Mouse (Mus musculus): ENCODE data around the gene Grk5. TPM values are rescaled to one million over a fixed set of nuclear protein-coding genes. Genes with fewer than 3 reads are reported as not detected.
"Not testable (repeated sequence)": the region's sequence is repeated elsewhere in the genome, so short reads cannot be mapped to it uniquely, and the experiment has no call there.

The Grk5 gene
- polyA plus RNA-seq (2015; fragmentation: Nextera tagmentation; extraction: Ambion mirVana) = 1.5 and 2.1 TPM in 2 replicates

DNA sequence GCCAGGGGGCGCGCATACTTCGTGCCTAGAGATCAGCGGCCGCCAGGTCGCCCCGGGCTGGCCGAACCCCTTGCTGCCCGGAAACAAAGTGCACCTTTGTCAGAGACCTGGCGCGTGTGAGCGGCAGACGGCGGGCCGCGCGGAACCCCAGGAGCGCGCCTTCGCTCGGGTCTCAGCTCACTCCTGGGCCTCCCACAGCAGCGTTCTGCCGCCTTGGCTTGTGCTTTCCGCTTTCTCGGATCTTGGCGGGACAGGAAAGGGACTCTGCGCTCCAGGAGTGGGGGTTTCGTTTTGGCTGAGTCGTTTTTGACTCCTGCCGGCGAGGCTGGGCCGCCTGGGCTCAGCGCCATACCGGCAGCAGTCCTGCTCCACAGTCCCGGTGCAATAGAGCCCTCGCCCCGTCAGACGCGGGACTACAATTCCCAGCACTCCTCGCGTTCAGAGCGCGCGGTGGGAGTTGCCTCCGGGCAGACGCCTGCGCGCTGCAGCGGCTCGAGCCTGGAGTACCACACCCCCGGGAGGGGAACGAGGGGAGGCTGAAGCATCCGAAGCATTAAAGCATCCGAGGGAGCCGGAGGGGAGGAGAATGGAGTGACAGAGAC, at the start of gene Grk5:
Gene Grk5 (plus strand): TSS at position 36 of the 602 bp plus-strand sequence.
- peak; percentile 99 for ATAC-seq (ENCODE audit: low FRiP score, low read depth)
- Histone ChIP-seq H3K36me3 (no peaks in the 10 kb centered on the region), H3K27ac (peak within 1 kb of the TSS; percentile 96), H3K4me3 (peak within 1 kb of the TSS; percentile 73), H3K4me2 (replicated peaks) (peak within 1 kb of the TSS; percentile 73), H3K9ac (peak within 1 kb of the TSS; percentile 80), H3K4me1 (peaks cover 17% of the 10 kb centered on the region), H3K27me3 (no peaks in the 10 kb centered on the region), H3K9me3 (no peaks in the 10 kb centered on the region)
- WGBS = 0% methylated on average over 55 of the region's 55 CpGs

DNA sequence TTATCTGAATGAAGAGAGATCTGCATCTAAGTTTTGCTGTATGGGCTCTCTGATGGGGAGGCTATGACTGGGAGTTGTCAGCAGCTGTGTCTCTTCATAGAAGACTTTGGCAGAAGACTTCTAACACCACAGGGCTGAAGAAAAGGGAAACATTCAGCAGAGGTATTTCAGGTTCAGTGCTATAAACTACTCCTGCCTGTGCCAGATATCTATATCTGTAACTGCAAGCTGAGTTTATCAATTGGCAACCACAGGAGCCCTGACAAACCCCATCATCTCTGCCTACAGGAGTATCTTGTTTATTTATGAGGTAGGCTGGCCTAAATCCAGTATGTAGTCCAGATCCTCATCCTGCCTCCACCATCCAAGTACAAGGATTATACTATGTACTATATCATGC, 46.2 kb upstream of the Grk5 start:
- Histone ChIP-seq H3K4me1 (no peaks in the 10 kb centered on the region), H3K4me3 (no peak overlapping the region), H3K27me3 (no peaks in the 10 kb centered on the region), H3K27ac (no peak overlapping the region), H3K4me2 (replicated peaks) (no peak overlapping the region), H3K9me3 (no peaks in the 10 kb centered on the region), H3K9ac (no peak overlapping the region), H3K36me3 (peaks cover 59% of the 10 kb centered on the region)
- ATAC-seq (ENCODE audit: low FRiP score, low read depth) = no peak

DNA sequence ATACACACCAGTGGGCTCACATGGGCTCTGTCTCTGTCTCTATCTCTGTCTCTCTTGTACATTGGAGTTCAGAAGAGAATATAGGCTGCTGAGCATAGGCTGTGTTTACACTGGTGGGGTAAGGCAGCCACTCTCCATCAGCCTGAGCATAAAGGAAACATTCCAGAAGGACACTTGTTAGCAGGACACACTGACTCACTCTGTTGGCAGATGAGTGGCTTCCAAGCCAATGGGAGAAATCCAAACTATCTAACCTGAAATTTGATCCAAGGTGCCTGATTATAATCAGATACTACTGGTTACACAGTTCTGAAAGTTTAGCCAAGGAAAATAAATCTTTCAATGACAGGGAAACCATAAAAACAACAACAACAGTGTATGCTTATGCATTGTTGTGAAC, 43.8 kb upstream of the Grk5 start:
- no peak overlapping the region for H3K27ac ChIP-seq
- H3K9ac ChIP-seq = no peak overlapping the region
- H3K9me3 ChIP-seq = no peaks in the 10 kb centered on the region
- H3K4me3 ChIP-seq = no peak overlapping the region
- H3K36me3 ChIP-seq = peaks cover 49% of the 10 kb centered on the region
- H3K4me1 ChIP-seq = no peaks in the 10 kb centered on the region
- H3K27me3 ChIP-seq = no peaks in the 10 kb centered on the region
- H3K4me2 ChIP-seq (replicated peaks) = no peak overlapping the region
- ATAC-seq (ENCODE audit: low FRiP score, low read depth) = no peak

DNA sequence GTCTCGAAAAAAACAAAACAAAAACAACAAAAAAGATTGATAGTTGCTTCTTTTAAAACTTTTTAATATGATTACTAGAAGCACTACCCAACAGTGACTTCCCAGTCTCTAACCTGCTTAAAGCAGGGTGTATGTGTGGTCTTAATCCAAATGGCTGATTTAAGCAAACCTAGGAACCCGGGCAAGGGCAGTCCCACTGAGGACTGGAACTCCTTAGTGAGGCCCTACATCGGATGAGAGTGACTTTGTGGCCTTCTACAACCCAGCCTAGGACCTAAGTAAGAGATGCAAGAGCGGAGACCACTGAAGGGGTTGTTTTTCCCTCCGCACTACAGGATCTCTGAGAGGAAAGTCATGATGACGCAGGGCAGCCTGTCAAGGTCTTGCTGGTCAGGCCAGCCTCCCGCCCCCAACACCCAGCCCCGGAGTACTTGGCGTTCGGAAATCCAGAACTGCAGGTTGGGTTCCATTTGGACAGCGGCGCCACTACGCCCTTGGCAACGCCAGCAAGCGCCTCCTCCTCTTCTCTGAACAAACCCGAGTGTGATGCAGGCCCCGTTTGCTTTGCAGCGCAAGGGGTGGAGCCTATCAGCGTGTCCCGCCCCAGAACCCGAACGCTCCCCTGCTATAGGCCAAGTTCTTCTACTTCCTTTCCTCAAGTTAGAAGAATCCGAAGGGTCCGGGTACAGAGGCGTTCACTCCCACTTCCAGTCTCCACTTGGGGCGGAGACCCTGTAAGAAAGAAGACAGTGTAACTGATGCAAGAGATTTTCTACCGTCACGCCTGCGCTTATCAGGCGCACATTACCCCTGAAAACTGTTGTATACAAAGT, 28.5 kb upstream of the Grk5 start, which contains the start of gene Sfxn4:
Gene Sfxn4 (minus strand): TSS at position 612 of the 833 bp plus-strand sequence.
- Histone ChIP-seq H3K36me3 (peaks cover 16% of the 10 kb centered on the region), H3K9me3 (no peaks in the 10 kb centered on the region), H3K4me3 (peak within 1 kb of the TSS; percentile 56), H3K4me2 (replicated peaks) (peak within 1 kb of the TSS; percentile 70), H3K4me1 (peaks cover 4% of the 10 kb centered on the region; the same call in 1 of the 2 replicates), H3K27ac (peak within 1 kb of the TSS; percentile 55), H3K9ac (peak within 1 kb of the TSS; percentile 71), H3K27me3 (no peaks in the 10 kb centered on the region)
- peak; percentile 100 for ATAC-seq (ENCODE audit: low FRiP score, low read depth)
- WGBS = 2% methylated on average over 30 of the region's 30 CpGs

DNA sequence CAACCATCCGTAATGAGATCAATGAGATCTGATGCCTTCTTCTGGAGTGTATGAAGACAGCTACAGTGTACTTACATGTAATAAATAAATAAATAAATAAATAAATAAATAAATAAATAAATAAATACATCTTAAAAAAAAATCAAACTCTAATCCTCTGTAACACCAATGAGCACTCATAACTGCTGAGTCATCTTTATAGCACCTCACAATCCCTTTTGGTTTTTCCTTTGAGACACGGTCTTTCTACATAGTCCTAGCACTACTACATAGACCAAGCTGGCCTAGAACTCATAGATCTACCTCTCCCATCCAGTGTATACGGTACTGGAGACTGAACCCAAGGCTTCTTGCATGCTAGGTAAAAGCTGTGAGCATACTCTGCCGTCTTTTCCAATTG, 23.4 kb upstream of the Grk5 start:
- H3K9me3 ChIP-seq; H3K27me3 ChIP-seq; H3K4me1 ChIP-seq; H3K9ac ChIP-seq; H3K4me3 ChIP-seq; H3K27ac ChIP-seq; ATAC-seq (ENCODE audit: low FRiP score, low read depth); H3K4me2 ChIP-seq (replicated peaks): not testable (repeated sequence)
- 97% methylated on average over 4 of the region's 4 CpGs for WGBS
- H3K36me3 ChIP-seq = peaks cover 41% of the 10 kb centered on the region

DNA sequence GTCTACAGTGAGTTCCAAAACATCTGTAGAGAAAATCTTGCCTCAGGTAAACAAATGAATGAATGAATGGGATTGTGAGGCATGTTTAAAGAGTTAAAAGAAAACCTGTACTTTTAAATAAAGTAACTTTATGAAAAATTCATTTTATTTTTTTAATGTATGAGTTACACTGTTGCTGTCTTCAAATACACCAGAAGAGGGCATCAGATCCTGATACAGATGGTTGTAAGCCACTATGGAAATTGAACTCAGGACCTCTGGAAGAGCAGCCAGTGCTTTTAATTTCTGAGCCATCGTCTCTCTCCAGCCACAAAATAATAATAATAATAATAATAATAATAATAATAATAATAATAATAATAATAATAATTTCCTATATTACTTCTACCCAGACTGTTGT, 19.1 kb upstream of the Grk5 start:
- H3K9me3 ChIP-seq = no peaks in the 10 kb centered on the region
- H3K9ac ChIP-seq = no peak overlapping the region
- no peak for ATAC-seq (ENCODE audit: low FRiP score, low read depth)
- H3K4me1 ChIP-seq = peaks cover 7% of the 10 kb centered on the region; the same call in 1 of the 2 replicates
- peaks cover 30% of the 10 kb centered on the region for H3K36me3 ChIP-seq
- H3K4me2 ChIP-seq (replicated peaks) = no peak overlapping the region
- H3K27ac ChIP-seq = no peak overlapping the region
- no peaks in the 10 kb centered on the region for H3K27me3 ChIP-seq
- H3K4me3 ChIP-seq = no peak overlapping the region
- 88% methylated on average over 1 of the region's 1 CpGs for WGBS

DNA sequence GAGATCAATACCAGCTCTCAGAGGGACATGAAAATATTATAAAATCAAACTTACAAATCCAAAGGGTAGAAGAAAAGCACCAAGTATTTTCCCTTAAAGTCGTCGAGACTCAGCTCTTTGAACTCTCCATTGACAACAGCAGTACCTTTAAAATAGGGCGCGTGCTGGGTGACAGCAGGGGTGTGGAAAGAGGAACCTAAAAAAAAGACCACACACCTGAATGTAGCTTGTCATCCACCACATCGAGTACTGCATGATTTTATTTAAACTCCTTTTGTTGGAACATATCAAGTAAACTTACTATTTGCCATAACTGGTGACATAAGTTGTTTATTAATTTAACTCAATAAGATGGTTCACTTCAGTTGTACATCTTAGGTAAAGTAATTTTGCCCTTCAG, 18.2 kb upstream of the Grk5 start:
- Histone ChIP-seq H3K36me3 (peaks cover 30% of the 10 kb centered on the region), H3K4me3 (no peak overlapping the region), H3K9me3 (no peaks in the 10 kb centered on the region), H3K4me2 (replicated peaks) (no peak overlapping the region), H3K4me1 (peaks cover 7% of the 10 kb centered on the region; the same call in 1 of the 2 replicates), H3K9ac (no peak overlapping the region), H3K27ac (no peak overlapping the region), H3K27me3 (no peaks in the 10 kb centered on the region)
- WGBS = 92% methylated on average over 5 of the region's 5 CpGs
- no peak for ATAC-seq (ENCODE audit: low FRiP score, low read depth)

DNA sequence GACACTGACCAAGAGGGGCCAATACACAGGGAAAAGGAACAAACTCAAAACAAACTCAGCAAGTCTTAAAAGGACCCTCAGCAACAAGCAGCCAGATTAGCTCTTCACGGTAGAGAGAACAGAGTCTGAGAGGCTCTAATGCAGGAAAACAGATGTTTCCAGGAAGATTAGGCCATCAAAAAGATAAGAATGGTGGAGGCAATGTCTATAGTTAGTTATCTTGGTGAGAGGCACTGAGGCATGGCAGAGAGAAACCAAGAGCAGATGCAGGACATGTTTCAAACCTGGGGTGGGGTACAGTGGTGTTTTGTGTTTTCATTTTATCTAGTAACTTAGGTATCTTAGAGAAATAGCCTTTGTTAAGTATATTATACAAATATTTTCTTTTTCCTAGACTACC, 17.3 kb upstream of the Grk5 start:
- H3K36me3 ChIP-seq = peaks cover 26% of the 10 kb centered on the region
- no peak overlapping the region for H3K4me2 ChIP-seq (replicated peaks)
- WGBS = 63% methylated on average over 1 of the region's 1 CpGs
- no peak overlapping the region for H3K27ac ChIP-seq
- peaks cover 7% of the 10 kb centered on the region; the same call in 1 of the 2 replicates for H3K4me1 ChIP-seq
- no peaks in the 10 kb centered on the region for H3K27me3 ChIP-seq
- no peak overlapping the region for H3K9ac ChIP-seq
- ATAC-seq (ENCODE audit: low FRiP score, low read depth) = no peak
- H3K4me3 ChIP-seq = no peak overlapping the region
- no peaks in the 10 kb centered on the region for H3K9me3 ChIP-seq

DNA sequence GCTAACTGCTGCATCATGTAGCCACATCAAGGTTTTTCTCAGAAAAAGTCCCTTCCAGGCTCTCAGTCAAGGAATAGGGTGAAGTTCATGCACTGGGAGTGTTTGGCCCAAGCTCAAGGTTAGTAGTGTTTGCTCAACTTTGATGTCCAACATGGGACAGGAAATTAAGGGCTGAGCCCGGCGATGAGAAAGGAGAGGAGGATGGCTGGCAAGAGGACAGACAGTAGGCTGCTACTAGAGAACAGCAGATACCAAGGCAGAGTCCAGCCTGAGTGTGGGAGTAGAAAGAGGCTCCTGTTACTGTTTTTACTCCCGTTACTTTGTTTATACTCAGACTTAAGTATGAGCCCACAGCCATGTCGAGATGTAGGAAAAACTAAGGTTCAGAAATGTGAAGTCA, 16.0 kb upstream of the Grk5 start:
- H3K9me3 ChIP-seq = no peaks in the 10 kb centered on the region
- H3K4me1 ChIP-seq = peaks cover 7% of the 10 kb centered on the region; the same call in 1 of the 2 replicates
- peak overlapping the region; percentile 15; the same call in 1 of the 2 replicates for H3K27ac ChIP-seq
- H3K27me3 ChIP-seq = no peaks in the 10 kb centered on the region
- WGBS = 31% methylated on average over 4 of the region's 4 CpGs
- H3K9ac ChIP-seq = peak overlapping the region; percentile 77; the same call in 1 of the 2 replicates
- H3K36me3 ChIP-seq = peaks cover 17% of the 10 kb centered on the region
- peak overlapping the region; percentile 76 for H3K4me2 ChIP-seq (replicated peaks)
- no peak for ATAC-seq (ENCODE audit: low FRiP score, low read depth)
- peak overlapping the region; percentile 69 for H3K4me3 ChIP-seq

DNA sequence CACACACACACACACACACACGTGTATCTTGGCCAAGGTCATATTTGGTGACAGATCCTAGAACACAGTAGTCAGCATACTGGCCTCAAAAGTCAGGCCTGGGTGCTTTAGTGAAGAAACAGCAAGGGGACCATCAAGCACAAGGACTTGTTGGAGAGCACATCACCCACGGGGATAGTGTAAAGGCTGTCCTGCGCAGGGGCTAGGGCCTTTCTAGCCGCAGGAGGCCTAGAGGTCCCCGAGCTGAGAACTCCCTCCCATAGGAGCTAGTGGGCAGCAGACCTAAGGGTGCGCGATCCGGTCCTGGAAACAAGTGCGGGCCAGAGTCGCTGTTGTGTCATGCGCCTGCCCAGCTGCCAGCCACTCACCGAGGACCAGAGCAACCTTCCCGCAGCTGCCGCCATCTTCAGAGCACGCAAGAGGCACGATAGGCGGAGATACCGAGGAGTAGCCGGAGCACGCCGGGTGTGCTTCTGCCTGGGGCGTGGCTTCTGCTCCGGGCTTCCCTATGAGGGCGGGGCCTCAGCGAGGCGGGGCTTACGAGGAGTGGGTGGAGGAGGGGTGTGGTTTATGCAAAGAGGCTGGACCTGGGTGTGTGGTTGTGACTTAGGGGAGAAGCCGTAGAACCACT, 15.4 kb upstream of the Grk5 start, which contains the start of gene Prdx3:
Gene Prdx3 (minus strand): TSS at position 493 of the 631 bp plus-strand sequence.
- H3K4me3 ChIP-seq = peak within 1 kb of the TSS; percentile 69
- H3K27me3 ChIP-seq = no peaks in the 10 kb centered on the region
- ATAC-seq (ENCODE audit: low FRiP score, low read depth) = peak; percentile 98
- H3K9ac ChIP-seq = peak within 1 kb of the TSS; percentile 77
- H3K36me3 ChIP-seq = peaks cover 12% of the 10 kb centered on the region
- peak within 1 kb of the TSS; percentile 70 for H3K27ac ChIP-seq
- peaks cover 7% of the 10 kb centered on the region; the same call in 1 of the 2 replicates for H3K4me1 ChIP-seq
- H3K4me2 ChIP-seq (replicated peaks) = peak within 1 kb of the TSS; percentile 76
- no peaks in the 10 kb centered on the region for H3K9me3 ChIP-seq
- WGBS = 0% methylated on average over 28 of the region's 28 CpGs

DNA sequence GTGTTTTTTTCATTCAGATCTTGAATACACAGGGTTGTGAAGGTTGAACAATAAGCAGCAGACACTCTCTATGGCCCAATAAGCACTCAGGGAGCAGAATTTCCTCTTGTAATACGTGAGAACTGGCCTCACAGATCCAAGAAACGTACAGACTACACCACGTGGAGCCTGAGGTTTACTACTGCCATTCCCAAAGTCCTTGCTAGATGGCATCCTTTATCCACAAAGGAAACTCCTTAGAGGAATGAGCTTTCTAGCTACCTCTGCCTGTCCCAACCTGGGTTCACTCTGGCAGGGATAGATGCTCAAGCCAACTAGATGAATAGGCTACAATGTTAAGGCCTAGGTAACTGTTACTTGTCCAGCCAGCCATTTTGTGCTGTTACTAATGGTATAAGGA, 6.4 kb upstream of the Grk5 start:
- Histone ChIP-seq H3K9ac (no peak overlapping the region), H3K27me3 (no peaks in the 10 kb centered on the region), H3K4me3 (no peak overlapping the region), H3K9me3 (no peaks in the 10 kb centered on the region), H3K36me3 (no peaks in the 10 kb centered on the region), H3K27ac (no peak overlapping the region), H3K4me1 (no peaks in the 10 kb centered on the region), H3K4me2 (replicated peaks) (no peak overlapping the region)
- 5% methylated on average over 3 of the region's 3 CpGs for WGBS
- no peak for ATAC-seq (ENCODE audit: low FRiP score, low read depth)

DNA sequence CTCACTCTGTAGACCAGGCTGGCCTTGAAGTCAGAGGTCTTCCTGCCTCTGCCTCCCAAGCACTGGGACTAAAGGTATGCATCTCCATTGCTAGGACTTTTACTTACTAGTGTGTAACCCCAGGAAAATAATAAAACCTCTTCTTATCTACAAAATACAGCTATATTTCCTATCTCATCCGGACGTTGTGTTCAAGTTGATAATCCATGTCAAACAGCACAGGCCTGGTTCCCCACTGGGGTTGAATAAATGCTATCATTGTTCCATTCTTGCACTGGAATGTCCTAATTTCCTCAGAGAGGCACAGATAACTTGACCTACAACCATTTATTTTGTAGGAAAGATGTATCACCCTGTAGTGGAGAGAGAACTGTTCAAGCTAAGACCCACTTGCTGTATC, 1.9 kb upstream of the Grk5 start:
- Histone ChIP-seq H3K4me1 (peaks cover 17% of the 10 kb centered on the region), H3K27ac (no peak overlapping the region), H3K4me3 (no peak overlapping the region), H3K9me3 (no peaks in the 10 kb centered on the region), H3K27me3 (no peaks in the 10 kb centered on the region), H3K36me3 (no peaks in the 10 kb centered on the region), H3K9ac (no peak overlapping the region), H3K4me2 (replicated peaks) (no peak overlapping the region)
- WGBS = 83% methylated on average over 2 of the region's 2 CpGs
- ATAC-seq (ENCODE audit: low FRiP score, low read depth) = no peak

All from limb, embryonic 13.5 days (tissue).